Mouse (Mus musculus): ENCODE measurements around the gene Nle1. TPM values are rescaled to one million over a fixed set of nuclear protein-coding genes. Genes with fewer than 3 reads are reported as not detected.

Nle1 gene
- 39.4 and 50.3 TPM in 2 replicates for polyA plus RNA-seq (2012; rRNA removed; ENCODE audit: low replicate concordance)

DNA sequence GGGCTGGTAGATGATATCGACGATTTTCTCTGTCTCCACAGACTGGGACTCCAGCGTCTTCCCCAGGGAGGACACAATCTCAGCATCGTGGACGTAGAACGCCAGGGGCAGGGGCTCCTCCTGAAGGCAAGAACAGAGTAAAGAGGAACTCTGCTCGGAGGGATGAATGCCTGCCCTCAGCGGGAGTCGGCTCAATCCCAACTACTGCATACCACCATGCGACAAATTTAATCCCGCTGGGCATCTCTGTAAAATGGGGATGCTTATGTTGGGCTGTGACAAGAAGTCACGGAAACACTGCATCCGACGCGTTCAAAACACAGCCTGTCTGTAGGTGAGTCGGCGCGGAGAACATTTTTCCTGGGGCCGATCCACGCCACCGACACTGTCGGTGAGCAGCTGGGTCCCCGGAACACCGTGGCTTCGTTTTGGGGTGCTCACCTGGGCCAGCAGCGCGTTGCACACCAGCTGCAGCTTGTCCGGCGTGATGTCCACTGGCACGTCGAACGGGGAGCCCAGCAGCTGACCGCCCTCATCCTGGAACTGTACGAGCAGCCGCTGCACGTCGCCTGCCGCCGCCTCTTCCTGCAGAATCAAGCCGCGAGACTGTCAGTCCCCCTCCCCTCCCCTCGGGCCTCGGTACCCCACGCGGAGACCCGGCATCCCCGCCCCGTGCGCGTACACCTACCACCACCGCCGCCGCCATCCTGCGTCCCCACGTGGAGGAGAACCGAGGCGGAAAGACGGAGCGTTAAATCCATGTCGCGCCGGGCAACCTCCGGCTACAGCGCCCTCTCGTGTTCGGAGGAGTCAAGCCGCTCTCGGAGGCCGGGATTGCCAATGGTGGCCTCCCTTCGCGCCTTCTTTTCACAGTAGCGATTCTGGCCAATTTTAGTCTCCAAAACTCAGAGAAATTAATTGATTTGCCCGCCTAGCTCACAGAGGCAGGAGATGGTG lies at the start of gene Nle1:
TSS of gene Nle1 (minus strand) at position 761 of the 957 bp plus-strand sequence.

DNA sequence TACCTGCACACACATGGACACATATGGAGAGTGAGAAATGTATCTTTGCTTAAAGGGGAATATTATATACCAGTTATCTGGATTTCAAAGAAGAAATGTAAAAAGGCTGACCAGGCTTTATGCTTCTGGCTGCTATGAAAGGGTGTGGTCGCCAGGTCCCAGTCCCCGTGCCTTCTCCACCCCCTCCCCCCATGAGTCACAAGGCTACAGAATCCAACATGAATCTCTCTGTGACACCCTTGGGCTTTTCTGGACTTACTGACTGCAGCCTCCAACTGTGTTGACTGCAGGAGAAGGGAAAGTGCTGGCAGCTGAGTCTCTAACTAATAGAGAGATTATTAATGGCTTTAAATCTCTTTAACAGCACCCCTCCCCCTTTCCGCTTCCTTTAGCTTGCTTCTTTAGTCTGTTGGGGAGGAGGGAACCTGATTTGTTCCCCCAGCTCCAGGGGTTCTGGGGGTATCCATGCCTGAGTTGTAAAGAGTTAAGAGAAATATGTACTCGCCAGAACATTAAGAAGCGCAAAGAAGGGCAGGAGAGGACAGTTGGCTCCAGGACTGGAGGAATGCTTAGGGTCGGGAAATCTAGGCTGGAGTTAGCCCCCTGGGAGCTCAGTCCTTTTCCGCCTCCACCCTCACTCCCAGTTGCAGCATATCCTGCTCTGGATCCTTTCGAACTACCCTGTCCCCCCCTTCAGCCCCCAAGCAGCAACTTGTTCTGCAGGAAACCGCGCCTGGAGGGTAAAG lies 42.7 kb upstream of the Nle1 start, which contains the start of gene Slfn5:
TSS of gene Slfn5 (plus strand) at position 614 of the 746 bp plus-strand sequence.

DNA sequence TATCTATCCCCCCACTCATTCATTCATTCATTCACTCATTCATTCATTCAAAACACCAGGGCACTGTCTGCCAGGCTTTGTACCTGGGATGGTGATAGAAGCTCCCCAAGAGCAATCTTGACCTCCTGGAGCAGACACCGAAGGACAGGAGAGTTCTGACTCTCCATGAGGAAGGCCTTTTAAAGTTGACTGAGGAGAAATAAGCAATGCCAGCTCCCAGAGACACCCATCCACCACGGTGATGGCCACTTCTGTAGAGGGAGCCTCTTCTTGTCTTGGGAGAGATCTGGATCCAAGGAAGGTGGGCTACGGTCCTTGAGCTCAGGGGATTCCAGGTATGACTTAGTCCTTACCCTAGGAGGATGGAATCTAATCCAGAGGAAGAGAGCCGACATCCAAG lies 2.0 kb upstream of the Nle1 start, which contains the start of gene Unc45b:
TSS of gene Unc45b (plus strand) at position 301 of the 400 bp plus-strand sequence.

DNA sequence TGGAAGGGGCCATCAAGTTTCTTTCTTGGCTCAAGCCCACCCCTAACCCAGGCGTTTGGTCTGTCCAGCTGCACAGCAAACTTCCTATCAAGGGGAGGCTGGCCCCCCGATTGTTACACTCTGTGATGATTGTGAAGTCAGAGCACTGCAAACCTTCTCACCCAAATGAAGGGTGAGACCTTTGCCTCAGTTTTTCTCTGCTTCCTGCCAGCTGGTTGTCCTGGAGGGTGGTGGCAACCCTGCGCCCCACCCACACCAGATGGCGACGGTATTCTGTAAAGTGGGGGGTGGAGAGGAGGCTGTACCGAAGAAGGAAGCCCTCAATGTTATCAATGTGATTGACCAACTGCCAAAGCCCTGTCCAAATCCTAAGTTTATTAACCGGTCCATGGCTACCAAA lies 16.3 kb downstream of the Nle1 start, which contains the start of gene Fndc8:
TSS of gene Fndc8 (plus strand) at position 189 of the 400 bp plus-strand sequence.

DNA sequence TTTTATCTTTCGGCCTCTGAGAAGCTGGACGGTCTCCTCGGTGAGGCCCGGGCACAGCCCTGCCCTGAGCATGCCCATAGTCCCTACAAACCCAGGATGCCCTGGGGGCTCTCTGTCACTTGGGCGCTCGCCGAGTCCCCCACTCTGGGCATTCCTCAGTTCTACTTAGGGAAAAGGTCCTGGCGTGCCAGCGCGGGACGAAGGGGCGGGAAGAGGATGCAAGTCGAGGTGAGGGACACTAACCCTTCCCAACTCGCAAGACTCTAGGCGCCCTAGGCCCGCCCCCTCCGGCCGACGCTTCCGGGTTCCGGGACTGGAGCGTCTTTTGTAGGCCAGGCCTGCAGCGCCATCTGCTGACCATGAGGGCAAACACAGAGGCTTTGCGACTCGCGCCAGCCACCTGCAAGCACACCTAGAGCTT lies 17.9 kb downstream of the Nle1 start, which contains the start of gene Rad51d:
TSS of gene Rad51d (minus strand) at position 273 of the 421 bp plus-strand sequence.

DNA sequence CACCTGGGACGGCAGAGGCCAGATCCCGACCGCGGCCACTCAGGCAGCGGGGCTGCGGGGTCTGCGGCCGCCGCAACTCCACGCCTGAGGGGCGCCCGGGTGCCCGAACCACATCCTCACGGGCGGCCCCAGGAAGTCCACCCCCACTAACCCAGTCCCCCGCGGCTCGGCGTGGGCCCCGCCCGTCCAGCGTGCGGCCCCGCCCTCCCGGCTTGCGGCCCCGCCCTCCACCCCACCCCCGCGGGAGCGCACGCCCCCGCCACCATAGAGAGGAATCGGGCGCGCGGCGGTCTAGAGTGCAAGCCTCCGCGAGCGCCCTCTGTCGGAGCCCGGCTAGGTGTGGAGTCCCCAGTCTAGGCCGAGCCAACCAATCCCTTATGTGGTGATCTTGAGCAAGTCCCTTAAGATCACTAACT lies 37.2 kb downstream of the Nle1 start, which contains the start of gene Rffl:
TSS of gene Rffl (minus strand) at position 180 of the 416 bp plus-strand sequence.

Other genes with a start within 250 kb of the Nle1 start
- 0.16 and 0.33 TPM in 2 replicates for gene Cct6b, start 144.1 kb downstream of the Nle1 start, polyA plus RNA-seq (2012; rRNA removed; ENCODE audit: low replicate concordance)
- 3.3 and 4.4 TPM in 2 replicates for gene Zfp830, start 144.1 kb downstream of the Nle1 start, polyA plus RNA-seq (2012; rRNA removed; ENCODE audit: low replicate concordance)
- 12.5 and 18.0 TPM in 2 replicates for gene Lig3, start 127.3 kb downstream of the Nle1 start, polyA plus RNA-seq (2012; rRNA removed; ENCODE audit: low replicate concordance)
- gene Rffl, start 37.2 kb downstream of the Nle1 start, polyA plus RNA-seq (2012; rRNA removed; ENCODE audit: low replicate concordance), result 12.6 and 19.4 TPM in 2 replicates
- gene Rad51d, start 17.8 kb downstream of the Nle1 start, polyA plus RNA-seq (2012; rRNA removed; ENCODE audit: low replicate concordance), result 19.5 and 19.6 TPM in 2 replicates
- 2.0 and 2.5 TPM in 2 replicates for gene Fndc8, start 16.3 kb downstream of the Nle1 start, polyA plus RNA-seq (2012; rRNA removed; ENCODE audit: low replicate concordance)
- 6.5 and 28.9 TPM in 2 replicates for gene Unc45b, start 2.1 kb upstream of the Nle1 start, polyA plus RNA-seq (2012; rRNA removed; ENCODE audit: low replicate concordance)
- 12.2 and 27.0 TPM in 2 replicates for gene Slfn5, start 42.9 kb upstream of the Nle1 start, polyA plus RNA-seq (2012; rRNA removed; ENCODE audit: low replicate concordance)
- gene Slfn9, start 83.4 kb upstream of the Nle1 start, polyA plus RNA-seq (2012; rRNA removed; ENCODE audit: low replicate concordance), result 1.1 and 1.4 TPM in 2 replicates
- 2.3 and 3.7 TPM in 2 replicates for gene Slfn8, start 112.4 kb upstream of the Nle1 start, polyA plus RNA-seq (2012; rRNA removed; ENCODE audit: low replicate concordance)
- 16.3 and 18.4 TPM in 2 replicates for gene Slfn2, start 156.7 kb upstream of the Nle1 start, polyA plus RNA-seq (2012; rRNA removed; ENCODE audit: low replicate concordance)
- gene Slfn1, start 208.4 kb upstream of the Nle1 start, polyA plus RNA-seq (2012; rRNA removed; ENCODE audit: low replicate concordance), result 11.5 and 11.9 TPM in 2 replicates